Mouse (Mus musculus): ENCODE data around the gene Gsn.

Gsn gene

DNA sequence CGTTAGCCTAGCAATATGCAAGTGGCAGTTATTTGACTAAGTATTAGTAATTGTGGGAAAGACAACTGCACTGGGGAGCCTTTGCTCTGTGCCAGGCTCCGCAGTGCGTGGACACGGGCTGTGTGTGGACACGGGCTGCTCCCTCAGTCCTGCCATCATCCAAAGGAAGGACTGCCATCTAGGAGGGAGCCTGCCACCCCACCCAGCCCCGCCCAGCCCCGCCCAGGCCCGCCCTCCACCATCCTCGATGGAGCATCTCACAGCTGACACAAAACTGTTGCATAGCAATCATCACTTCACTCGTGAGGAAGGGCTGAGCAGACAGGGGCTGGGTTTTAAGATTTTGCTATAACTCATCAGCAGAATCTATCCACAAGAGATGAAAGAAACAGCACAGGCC, 69.8 kb downstream of the Gsn start:
- no peak for DNase-seq (ENCODE audit: extremely low spot score, low spot score)

DNA sequence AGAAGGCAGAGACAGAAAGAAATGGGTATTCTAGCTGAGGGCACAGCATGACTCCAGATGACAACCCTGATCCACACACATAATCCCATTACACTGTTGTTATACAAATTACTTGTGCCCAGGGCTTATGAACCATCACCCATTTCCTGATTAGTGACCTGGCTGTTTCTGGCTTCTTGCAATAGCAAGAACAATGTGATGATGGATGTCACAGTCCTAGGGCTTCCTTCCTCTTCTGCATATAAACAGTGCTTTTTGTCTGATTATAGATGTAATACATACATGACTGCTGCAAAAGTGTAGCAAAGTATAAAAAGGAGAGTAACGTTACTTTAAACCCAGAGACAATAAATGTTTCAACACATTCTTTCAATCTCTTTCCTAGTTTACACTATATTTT, 70.8 kb downstream of the Gsn start:
- DNase-seq (ENCODE audit: extremely low spot score, low spot score), result no peak

DNA sequence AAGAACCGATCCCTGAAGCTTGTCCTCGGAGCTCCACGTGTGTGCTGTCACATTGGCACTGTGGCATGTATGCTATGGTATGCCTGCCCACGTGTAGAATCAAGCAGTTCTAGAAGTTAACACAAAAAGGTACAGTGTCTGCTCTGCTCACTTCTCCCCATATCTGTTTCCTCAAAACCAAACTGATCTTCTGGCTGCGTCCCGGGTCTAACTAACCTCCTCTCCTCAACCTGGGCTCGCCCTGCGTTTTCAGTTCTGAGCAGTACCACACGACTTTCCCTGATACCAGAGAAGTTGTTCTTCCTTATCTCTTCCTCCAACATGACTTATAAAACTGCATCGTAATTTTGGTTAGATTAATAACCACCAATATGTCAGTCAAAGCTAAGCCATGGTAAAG, 71.4 kb downstream of the Gsn start:
- DNase-seq (ENCODE audit: extremely low spot score, low spot score), result no peak

DNA sequence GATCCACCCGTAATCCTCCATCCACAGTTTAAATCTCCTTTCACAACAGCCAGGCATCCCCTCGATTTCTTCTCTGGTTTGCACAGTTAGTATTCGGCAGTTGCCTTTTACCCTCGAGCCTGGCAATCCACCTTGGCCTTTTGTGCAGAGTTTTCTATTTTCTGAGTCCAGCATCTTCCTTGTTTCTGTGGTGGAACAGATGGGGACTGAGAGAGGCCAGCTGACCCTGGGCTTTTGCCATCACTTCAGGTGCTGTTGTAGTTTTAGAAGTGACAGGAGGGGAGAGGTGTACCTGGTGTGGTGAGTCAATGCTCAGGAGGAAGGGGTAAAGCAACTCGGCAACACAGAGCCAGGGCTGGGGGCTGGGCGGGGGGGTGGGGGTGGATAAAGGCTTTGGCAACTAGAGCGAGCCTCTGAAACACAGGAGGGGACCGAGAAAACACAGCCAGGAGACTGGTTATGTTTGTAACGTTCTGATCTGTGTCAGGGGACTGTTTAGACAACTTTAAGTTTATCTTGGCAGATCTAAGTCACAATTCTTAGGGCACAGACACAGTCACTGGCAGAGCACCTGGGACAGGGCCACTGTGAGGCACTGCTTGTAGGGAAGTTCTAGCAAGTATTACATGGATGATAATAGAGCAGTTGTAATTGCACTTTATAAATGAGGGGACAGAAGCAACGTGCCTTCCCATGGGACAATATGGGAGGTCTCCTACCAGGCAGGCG, 72.0 kb downstream of the Gsn start:
- DNase-seq (ENCODE audit: extremely low spot score, low spot score), result no peak

DNA sequence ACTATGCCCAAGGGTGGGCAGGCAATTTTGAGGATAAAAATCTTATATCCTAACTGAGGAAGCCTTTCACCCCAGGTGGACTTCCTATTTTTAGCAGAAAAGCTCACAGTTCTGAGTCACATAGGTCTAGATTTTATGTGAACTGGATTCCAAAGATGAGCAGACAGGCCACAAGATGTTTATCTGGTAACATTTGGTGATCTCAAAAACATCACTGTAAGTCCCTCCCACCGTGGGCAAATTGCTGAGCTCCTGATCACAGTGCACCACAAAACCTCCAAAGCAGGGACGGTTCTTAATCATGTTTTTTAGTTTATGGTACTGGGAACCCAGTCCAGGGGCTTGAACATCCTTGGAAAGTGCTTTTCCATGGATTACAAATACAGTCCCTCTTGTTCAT, 72.9 kb downstream of the Gsn start:
- no peak for DNase-seq (ENCODE audit: extremely low spot score, low spot score)

DNA sequence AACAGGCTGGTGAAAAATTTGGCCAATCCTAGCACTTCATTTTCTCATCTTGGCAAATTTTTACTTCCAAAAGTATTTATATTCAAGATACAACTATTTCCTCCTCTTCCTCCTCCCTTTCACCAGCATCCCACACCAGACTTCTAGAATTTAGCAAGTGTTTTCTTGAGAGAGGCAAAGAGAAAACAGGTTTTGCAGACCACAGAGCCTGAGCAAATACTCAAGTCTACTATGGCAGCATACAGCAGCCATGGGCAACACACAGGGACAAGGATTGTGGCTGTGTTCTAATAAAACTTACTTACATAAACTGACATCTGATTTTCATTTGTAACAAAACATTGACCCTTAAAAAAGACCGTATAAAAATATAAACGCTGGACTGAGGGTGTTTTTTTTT, 75.0 kb downstream of the Gsn start:
- no peak for DNase-seq (ENCODE audit: extremely low spot score, low spot score)

DNA sequence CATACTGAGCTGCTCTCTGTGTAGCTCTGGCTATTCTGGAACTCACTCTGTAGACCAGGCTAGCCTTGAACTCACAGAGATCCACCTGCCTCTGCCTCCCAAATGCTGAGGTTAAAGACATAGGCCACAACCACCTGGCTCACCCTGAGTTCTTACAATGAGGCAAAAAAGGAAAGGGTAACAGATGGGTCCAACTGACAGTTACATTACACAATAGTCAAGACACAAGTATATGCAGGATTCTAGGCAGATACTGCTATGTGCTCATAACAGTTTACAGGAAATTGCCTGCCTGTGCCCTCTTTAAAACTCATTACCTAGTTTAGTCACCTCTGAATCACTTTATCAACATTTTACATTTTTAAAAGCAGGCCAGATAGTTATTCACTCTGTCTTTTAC, 77.5 kb downstream of the Gsn start:
- no peak for DNase-seq (ENCODE audit: extremely low spot score, low spot score)

DNA sequence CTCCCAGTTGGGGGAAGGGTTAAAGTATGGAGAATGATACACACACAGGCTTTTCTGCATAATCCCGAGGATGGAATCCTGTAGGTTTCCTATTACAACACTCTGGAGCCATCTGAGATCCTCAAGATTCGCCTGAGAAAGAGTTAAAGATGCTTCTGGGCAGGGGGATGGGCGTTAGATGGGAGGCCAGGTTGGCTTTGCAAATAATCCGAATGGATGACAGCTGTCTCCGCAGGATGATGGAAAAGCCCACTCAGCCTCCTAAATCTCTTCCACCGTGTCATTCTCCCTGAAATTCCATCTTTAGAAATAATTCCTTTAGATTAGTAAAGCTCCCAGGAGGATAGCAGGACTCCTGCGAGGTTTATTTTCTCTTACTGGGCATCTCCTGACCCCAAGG, 79.4 kb downstream of the Gsn start:
- no peak for DNase-seq (ENCODE audit: extremely low spot score, low spot score)

DNA sequence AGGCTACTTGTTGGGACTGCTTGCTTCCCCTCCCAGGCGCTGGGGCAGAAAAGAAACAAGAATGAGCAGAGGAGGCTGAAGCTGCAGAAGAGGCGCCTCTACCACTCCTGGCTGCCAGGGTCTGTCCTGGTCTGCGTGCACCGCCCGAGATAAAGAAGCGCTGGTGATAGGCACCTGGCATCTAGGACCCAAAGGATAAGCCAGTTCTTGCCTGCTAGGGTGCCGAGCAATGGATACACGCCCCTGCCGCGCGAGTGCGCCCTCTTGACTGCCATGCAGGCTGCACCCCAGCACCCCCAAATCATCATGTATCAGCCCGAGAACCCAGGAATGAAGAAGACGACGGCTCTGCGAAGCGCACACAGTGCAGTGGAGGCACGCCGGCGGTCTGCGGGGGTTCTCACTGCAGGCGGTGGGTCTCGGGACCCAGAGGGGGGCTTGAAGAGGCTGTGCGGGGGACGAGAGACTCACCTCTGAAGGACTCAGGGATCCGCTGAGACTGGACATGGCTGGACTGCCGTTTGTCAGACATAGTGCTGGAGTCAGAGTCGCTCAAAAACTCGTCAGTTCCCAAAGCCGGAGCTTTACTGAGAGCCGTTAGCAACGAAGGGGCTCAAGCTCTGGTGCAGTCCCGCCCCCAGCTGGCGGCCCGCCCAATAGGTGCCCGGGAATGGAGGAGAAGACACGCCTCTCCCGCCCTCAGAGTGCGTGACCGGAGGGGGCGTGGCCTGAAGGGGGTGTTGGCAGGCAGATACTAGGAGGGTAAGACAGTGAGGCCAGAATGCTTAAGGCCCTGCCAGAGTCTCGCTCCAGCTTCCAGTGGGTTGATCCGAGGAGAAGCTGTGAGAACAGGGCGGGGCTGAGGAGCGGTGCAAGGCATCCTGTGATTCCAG, 80.5 kb downstream of the Gsn start, which contains the start of gene Stom:
Gene Stom, minus strand, starts transcription at position 589 of the 893 bp plus-strand sequence.
- DNase-seq (ENCODE audit: extremely low spot score, low spot score), result peak; percentile 98

DNA sequence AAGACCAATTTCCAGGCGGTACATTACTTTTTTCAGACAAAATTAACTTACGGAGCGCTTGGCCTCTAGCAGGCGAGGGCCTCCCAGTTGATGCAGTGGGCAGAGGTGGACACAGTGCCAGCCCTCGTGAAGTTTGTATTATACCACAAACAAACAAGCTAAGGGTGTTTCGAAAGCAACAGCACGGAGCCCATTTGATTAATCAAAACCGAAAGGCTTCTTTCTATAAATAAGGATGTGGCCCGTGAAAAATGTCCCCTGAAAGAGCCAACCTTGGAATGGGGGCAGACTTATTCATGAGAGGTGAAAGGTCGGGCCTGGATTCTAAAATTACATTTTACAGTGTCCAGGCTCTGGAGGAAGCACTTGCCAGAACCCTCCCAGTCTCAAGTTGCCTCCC, 81.2 kb downstream of the Gsn start:
- DNase-seq (ENCODE audit: extremely low spot score, low spot score), result no peak

DNA sequence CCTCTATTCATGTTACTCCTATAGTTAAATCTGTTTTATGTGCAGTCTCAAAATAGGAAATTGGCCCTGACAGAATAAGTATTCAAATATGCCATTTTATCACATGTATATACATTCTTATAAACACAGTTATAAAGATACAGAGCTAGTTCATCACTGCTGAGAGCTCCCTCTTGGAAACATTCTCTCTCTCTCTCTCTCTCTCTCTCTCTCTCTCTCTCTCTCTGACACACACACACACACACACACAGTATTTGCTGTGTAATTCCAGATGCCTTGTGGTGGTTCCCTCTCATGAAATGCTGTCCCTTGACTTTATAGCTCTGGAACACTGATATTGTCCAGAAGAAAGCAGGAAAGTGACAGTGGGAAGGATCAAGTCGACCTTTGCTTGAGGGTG, 81.9 kb downstream of the Gsn start:
- DNase-seq (ENCODE audit: extremely low spot score, low spot score), result no peak

DNA sequence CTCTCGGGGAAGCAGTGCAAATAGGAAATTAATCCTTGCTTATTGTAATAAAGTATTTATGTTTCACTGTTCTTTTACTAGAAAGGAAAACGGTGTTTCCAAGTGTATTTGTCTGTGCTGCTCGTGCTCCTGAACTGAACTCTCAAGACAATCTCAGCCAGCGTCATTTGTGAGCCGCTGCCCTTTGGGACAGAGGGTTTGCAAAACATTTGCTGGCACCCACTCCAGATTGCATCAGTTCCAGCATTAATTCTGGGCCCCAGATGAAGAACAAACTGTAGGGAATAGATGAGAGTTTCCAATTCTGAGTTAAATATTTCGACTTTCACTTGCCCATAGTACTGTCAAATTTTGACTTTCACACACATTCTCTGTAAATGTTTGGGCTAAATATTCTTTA, 82.5 kb downstream of the Gsn start:
- no peak for DNase-seq (ENCODE audit: extremely low spot score, low spot score)

DNA sequence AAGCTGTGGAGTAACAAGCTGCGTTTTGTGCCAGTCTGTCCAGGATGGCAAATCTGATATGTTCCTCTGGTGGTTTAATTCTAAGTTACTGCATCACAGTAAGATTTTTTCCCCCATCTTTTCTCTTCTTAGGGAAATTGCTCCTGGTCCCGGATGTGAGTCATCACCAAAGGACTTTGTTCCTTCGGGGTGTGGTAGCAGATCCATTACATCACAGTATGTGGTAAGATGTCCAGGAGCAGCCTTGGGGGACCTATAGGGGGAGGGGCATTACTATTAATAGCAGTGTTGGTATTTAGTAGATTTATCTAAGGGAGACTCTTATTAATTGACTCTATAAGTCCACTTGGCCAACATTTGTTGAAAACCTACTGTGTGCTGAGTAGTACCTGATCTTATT, 86.4 kb downstream of the Gsn start:
- DNase-seq (ENCODE audit: extremely low spot score, low spot score), result no peak

DNA sequence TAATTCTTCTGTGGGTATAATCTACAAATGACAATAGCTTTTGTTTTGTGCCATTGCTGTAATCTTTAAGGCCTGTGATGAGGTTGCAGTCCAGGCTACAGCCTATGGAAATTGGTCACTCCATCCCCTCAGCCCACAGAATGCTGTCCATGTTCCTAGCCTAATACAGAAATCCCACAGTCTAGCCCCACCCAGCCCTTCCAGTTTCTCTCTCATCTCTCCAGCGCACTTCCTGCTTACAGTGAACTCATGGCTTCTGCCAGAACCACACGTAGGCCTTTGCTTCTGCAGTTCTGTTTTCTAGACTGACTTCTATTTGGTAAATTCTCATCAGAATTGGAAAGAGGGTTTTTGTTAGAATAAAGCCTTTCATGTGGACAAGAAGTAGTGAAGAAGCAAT, 89.8 kb downstream of the Gsn start:
- no peak for DNase-seq (ENCODE audit: extremely low spot score, low spot score)

DNA sequence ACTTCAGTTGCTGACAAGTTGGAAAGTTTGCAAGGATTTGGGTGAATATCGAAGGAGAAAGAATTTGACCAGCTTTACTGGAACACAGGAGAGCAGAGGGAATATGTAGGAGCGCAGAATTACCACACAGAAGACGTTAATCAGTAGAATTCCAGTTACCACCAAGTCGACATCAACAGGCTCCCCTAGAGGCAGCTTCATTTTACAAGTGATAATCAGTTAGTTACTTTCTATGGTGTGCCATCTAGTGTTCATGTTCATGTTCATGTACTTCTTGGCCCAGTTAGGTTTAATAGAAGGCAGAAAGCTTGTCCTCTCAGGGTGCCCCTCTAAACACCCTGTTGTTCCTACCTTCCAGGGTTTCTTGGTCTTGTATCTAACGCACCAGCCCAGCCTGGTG, 93.0 kb downstream of the Gsn start:
- DNase-seq (ENCODE audit: extremely low spot score, low spot score), result no peak

All from neural tube, embryonic 10.5 days (tissue).